Mouse (Mus musculus): Measurements from ENCODE around the gene Rab25.
A peak's percentile ranks its signal among the peaks of the same experiment; 100 is the strongest.

Rab25 gene

DNA sequence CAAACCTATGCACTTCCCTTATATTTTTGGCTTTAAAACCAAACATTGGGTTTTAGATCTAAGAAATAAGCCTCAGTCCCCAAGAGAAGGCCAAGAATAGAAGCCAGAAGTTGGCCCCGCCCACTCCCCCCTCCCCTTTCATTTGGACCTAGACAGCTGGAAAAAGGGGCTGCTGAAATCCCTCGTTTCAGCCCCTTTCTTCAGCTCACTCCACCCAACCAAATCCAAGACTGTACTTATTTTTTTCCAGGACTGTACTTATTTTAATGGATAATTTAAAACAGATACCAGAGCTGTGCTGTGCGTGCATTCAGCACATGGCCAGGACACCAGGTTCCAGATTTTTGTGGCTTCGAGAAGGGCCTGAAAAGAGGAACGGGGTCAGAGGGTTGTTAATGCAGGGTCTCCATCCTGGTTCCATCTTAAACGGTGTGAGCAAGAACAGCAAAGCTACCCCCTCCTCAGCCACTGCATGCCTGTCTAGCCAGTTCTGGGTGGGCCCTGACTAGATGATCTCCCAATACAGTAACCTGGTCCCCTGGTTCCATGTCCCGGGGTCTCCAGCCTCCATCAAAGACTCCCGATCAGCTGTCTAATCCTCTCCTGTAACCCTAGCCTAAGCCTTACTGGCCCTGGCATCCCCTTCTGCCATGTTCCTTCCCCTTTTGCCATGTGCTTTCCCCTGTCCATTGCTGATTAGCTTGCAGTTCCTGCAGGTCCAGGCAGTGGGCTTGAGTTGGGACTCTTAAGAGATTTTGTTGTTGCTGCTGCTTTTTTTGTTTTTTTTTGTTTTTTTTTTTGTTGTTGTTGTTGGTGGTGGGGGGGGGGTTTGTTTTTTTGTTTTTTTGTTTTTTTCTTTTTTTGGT, 44.0 kb downstream of the Rab25 start:
- DNase-seq (ENCODE audit: low read depth, low spot score): no peak

DNA sequence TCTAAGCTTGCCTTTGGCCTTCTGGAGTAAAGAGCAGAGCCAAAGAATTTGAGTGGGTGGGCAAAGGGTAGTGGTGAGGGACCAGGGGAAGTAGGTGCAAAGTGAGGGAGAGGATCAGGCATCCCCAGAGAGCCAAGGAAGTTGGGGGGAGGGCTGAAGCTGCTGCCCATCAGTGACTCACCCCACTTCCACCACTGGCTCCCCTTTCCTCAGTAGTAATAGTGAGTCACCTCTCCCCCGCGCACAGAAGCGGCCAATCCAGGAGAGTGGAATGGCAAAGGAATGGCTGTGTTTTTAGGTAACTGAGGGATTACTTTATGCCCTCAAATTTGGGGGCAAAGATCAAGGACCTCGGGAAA, 44.6 kb downstream of the Rab25 start:
- peak; percentile 89 for DNase-seq (ENCODE audit: low read depth, low spot score)

DNA sequence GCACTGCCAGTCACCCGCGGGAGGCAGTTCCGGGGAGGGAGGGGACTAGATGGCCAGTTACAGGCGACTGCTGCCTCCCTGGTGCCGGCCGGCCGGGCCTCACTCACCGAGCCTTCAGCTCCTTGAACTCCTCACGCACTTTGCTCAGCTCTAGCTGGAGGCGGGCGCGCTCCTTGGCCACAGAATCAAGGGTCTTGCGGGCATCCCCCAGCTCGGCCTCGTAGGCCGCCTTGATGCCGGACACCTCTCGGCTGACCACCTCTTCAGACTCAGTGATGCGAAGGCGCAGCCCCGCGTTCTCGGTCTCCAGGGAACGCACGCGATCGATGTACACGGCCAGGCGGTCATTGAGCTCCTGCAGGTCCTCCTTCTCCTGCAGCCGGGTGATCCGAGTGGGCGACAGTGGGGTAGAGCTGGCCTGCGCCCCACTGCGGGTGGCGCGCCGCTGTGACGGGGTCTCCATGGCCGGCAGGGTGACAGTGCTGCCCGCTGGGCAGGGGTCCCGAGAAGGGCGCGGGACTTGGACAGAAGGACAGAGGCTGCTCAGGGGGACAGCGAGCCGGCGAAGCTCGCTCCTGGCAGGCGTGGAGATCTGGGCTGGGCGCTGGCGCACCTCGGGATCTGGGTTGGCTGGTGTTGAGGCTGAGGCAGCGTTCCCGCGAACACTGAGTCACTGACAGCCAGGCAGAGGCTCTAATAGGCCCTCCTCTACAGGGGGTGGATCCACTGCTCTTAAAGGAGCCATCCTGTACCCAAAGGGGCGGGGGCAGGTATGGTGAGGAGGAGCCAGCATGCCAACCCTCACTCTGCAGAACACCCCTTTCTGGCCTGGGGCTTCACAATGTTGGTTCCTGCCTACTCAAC, 45.2 kb downstream of the Rab25 start:
- peak; percentile 98 for DNase-seq (ENCODE audit: low read depth, low spot score)

DNA sequence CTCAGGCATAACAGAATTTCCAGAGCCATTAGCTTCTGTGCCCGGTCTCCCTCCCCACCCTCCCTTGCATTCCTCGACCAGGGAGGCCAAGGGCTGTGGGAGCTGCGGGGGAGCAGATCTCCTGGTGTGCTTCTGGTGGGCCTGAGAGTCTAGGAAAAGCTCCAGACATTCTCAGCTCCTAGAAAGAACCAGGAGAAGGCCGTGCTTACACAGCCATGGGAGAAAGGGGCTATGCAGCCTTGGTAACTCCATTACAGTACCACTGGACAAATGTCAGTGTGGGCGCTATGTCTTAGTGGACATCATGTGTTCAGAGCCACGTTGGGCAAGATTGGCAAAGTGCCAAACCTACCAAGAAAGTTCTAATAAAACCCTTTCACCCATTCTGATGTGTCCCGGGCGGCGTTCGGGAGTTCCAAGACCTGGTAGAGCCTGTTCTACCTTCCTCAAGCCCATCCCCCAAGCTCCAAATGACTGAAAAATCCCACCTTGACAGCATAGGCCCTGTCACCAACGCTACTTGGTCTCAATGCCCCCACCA, 46.0 kb downstream of the Rab25 start:
- no peak for DNase-seq (ENCODE audit: low read depth, low spot score)

DNA sequence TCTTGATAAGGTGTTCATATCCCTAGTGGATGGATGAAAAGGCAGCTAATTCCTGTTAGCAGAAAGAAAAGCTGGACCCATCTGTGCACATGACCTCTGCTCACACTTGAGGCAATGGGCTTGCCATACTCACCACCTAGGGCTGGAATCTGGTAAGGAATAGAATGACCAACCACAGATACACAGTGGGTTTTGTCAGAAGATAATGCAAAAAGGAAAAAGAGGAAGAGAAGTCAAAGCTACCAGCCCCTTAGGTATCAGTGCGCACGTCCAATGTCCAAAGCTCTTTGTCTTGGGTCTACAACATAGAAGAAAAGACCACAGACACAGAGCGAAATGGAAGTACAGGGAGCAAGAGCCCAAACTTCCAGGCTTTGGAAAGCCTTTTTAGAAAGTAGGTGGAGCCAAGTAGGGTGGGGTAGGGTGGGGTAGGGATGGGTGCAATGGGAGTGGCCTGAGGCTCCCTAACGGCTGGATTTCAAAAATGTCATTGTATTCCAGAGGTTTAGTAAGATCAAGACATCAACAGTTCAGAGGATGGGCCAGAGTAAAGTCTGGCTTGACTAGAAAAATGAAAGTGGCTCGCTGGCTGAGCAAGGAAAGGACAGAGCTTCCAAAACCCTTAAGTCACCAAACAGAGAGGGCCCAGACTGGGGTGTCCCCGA, 46.6 kb downstream of the Rab25 start:
- no peak for DNase-seq (ENCODE audit: low read depth, low spot score)

DNA sequence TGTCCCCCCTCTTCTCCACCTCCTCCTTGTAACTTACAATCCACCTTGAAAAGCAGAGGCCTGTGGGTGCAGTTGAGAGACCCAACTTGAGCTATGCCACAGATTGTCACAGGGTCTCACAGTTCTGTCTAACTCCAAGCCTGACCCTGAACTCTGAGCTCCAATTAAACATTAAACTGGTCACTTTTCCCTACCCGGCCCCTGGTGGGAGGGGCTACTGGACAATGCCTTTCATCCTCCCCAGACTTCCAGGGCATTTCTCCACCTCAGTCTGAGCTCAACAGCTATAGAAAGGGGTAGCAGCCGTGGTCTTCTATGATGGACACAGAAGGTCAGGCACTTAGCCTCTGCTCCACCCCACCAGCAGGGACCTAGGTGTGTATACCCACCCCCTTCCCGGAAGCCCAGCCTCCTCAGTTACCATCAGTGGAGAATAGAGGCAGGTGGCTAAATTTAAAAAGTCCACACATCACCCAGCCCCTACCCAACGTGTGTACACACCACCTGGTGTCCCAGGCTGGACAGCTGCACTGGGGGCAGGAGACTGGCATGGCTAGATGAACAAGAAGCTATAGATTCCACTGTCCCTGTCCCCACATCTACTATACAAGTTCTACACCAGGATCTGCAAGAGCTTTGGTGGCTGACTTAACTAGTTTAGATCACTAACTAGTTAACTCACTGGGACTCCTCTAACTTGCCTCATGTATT, 47.3 kb downstream of the Rab25 start:
- no peak for DNase-seq (ENCODE audit: low read depth, low spot score)

DNA sequence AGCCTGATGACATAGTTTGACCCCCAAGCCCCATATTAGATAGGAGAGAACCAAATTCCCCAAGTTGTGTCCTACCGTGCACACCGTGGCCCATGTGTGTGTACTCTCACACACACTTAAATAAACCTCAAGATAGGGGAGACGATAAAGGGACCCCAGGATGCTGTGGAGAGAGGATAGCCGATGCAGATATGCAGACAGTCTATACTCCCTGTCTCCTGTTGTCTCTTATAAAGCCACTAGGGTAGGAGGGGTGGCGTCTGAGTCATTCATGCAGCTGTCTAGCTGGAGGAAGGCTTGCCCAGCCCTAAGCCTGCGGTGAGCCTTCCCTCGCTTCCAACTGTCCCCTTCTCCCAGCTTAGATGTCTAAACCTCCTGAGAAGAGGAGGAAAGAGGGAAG, 48.0 kb downstream of the Rab25 start:
- DNase-seq (ENCODE audit: low read depth, low spot score): peak; percentile 75

DNA sequence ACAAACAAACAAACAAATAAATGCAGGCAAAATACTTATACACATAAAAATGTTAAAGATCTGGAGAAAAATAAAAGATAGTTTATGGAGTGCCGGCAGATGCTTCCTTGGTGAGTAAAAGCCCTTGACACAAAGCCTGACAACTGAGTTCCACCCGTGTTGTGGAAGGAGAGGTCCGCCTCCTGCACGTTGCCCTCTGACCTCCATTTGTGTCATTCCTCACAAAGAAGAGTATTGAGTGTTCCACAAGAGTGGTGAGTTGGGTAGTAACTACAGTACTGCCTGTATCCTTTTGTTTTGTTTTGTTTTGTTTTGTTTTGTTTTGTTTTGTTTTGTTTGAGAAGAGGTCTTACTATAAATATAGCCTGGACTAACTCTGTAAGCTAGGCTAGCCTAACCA, 48.5 kb downstream of the Rab25 start:
- DNase-seq (ENCODE audit: low read depth, low spot score): no peak

DNA sequence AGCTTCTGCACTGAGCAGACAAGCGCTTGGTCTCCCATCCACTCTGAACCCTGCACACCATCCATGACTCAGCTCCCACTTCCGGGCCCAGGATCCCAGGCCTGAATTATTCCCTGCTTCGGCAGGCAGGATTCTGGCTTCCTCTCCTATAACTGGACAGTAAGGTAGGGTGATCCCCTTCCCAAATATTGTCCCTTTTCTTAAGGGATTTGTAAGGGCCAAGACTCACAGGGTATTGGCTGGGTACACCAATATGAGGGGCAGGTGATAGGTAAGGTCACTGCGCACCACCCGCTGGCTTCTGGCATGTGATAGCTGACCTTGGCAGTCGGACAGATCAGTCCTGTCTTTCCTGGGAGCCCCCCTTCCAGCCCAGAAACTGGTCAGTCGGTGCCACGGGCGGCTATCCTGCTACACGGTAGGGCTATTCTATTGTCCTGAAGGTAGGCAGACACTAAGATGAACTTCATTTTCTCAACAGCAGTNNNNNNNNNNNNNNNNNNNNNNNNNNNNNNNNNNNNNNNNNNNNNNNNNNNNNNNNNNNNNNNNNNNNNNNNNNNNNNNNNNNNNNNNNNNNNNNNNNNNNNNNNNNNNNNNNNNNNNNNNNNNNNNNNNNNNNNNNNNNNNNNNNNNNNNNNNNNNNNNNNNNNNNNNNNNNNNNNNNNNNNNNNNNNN, 52.2 kb downstream of the Rab25 start:
- no peak for DNase-seq (ENCODE audit: low read depth, low spot score)

DNA sequence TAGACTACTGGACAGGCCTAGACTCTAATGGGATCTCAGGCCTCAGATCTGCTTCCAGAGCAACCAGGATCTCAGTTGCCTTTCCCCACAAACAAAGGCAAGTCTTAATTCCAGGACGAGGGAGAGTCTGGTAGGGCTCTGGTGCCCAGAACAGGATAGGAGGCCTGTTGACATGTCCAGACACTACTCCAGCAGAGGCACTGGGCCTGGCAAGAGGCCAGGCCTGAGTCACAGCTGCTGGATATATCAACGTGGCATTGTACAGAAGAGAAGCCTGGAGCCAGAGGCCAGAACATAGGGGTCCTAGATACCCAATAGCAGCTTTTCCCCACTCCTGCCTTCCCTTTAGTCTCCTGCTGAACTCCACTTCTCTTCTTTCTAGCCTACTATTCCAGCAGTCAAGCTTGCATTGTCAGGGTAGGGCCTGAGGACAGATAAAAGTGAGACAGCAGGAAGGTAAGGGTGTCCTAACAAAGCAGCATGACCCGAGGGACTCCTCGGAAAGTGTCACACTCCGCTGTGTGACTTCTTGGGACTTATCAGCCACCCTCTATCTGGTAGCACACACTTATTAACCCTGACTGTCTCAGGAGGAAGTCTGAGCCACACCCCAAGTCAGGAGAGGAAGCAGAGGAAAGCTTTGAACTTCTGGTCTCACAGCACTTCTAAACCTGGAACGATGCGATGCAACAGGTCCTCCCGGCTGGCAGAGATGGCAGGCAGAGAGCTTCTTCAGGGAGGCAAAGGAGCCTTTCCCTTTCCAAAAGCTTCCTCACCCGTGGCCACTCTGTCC, 53.1 kb downstream of the Rab25 start:
- DNase-seq (ENCODE audit: low read depth, low spot score): peak; percentile 86

DNA sequence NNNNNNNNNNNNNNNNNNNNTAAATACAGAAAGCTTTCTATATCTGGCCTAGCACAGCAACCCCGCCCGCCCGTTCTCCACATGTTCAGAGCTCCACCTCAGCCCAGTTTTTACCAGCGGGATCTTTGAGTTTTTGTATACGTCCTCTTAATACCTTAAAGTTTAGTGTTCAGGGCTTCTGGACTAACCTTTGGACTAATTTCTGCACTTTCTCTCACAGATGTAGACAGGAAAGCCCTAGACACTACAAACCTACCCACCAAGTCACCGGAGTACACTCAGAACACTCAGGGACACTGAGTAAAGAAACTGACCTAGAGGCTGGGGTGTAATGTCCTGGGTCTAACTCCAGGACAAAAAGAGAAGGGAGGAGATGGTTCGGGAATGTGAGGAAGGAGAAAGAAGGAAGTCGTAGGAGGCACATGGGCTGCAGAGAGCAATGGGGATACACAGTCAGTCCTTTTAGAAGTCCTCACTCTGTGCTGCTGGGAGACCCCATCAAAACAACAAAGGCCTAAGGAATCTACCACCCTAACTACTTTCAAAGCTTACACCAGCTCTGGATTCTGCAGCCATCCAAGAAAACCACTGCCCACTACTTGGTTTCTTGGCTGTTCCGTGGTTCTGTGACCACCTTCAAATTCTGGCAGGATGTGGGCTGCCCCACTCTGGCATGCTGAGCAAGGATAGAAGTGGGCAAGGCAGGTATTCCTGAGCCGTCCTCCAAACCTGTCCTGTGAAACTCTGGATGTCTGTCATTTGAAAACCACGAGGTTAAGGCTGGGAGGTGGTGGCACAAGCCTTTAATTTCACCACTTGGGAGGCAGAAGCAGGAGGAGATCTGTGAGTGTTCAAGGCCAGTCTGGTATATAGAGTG, 54.2 kb downstream of the Rab25 start:
- DNase-seq (ENCODE audit: low read depth, low spot score): no peak

Data from brain, adult 2 months (tissue).